ENCODE assay signal across 8 mouse cellular contexts in the genomic region with DNA sequence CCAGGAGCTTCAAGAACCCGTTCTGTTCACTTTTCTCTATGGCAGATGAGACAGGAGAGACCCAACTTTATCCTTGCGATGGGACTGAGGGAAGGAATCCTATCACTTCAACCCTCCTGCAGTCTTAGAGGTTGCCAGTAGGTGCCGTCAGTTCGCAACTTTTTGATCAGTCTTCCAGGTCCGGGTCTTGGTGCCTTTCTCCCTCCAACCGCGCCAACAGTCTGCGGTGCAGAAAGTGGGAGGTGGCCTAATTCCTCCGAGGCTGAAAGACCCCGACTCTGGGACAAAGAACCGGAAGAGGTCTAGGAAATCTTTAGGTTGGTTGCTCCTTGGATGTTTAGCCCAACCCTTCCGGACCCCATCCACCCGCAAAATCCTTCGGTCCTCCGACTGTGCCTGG. TPM values are rescaled to one million over a fixed set of nuclear protein-coding genes. Genes with fewer than 3 reads are reported as not detected.
DNase-seq lines count a peak whose midpoint lies in the region; ATAC-seq and TF ChIP-seq lines count a peak whose summit lies in the region.

No protein-coding gene starts in this region.

- ATAC-seq in cerebellum, adult (ENCODE audit: insufficient number of reproducible peaks, low FRiP score, low TSS enrichment): 0 out of 2 replicates have a peak, but pooled peaks have one; percentile 52
- peak; percentile 88 for ATAC-seq in forebrain, embryonic 16.5 days
- peak; percentile 73 for ATAC-seq in lung, embryonic 14.5 days (ENCODE audit: insufficient read depth)
- peak; percentile 63 for ATAC-seq in neutrophil, adult 5-6 weeks (ENCODE audit: extremely low read depth, insufficient number of reproducible peaks, low FRiP score, poor library complexity, severe bottlenecking)

- no peaks in the 10 kb centered on the region for H3K27me3 ChIP-seq in forebrain, embryonic 16.5 days (replicated peaks; ENCODE audit: control insufficient read depth, insufficient read depth, low read length)
- H3K27me3 ChIP-seq in lung, embryonic 14.5 days (ENCODE audit: insufficient read depth, low read length): no peaks in the 10 kb centered on the region

- DNase-seq in ES-E14 (ENCODE audit: low read depth, low spot score): peak; percentile 88
- peak; percentile 83 to 84 for DNase-seq in heart, postnatal 36 days
- DNase-seq in layer of hippocampus, adult 18-20 months (ENCODE audit: low spot score in 2 of 2): peak; percentile 55 to 80
- DNase-seq in lung, embryonic 14.5 days: peak; percentile 96
- DNase-seq in testis, postnatal 14 days (ENCODE audit: low spot score): peak; percentile 70

- no peak overlapping the region for H3K27ac ChIP-seq in ES-E14 (ENCODE audit: insufficient read depth, low read depth, low read length, poor library complexity, severe bottlenecking)
- H3K27ac ChIP-seq in forebrain, embryonic 16.5 days (ENCODE audit: low read length): peak overlapping the region; percentile 95
- peak overlapping the region; percentile 96 for H3K27ac ChIP-seq in lung, embryonic 14.5 days (ENCODE audit: low read depth)

- peak overlapping the region; percentile 99 for H3K4me2 ChIP-seq in forebrain, embryonic 16.5 days (ENCODE audit: low read length)
- H3K4me2 ChIP-seq in lung, embryonic 14.5 days: peak overlapping the region; percentile 85

- H3K9me3 ChIP-seq in ES-E14 (ENCODE audit: control insufficient read depth, insufficient read depth, low read depth, low read length): no peaks in the 10 kb centered on the region
- H3K9me3 ChIP-seq in forebrain, embryonic 16.5 days (ENCODE audit: control insufficient read depth, low read length): no peaks in the 10 kb centered on the region
- no peaks in the 10 kb centered on the region for H3K9me3 ChIP-seq in lung, embryonic 14.5 days (ENCODE audit: low read depth, low read length)

- H3K4me1 ChIP-seq in ES-E14 (ENCODE audit: control insufficient read depth in 2 of 2, insufficient read depth in 2 of 2, low read length in 2 of 2, poor library complexity in 1 of 2): 0 out of 4 replicates have a peak, but pooled peaks cover 0 to 4% of the 10 kb centered on the region in 2 experiments
- peaks cover 25% of the 10 kb centered on the region for H3K4me1 ChIP-seq in forebrain, embryonic 16.5 days (replicated peaks; ENCODE audit: control insufficient read depth, insufficient read depth, low read length)
- peaks cover 3% of the 10 kb centered on the region for H3K4me1 ChIP-seq in lung, embryonic 14.5 days (ENCODE audit: insufficient read depth)

- in situ Hi-C loops in ES-E14 (cut with MboI; ENCODE audit: low sequenced_read_pairs in 2 of 2, unreplicated experiment in 2 of 2): no loop called here

- H3K4me3 ChIP-seq in ES-E14 (ENCODE audit: insufficient read depth in 1 of 2, low read depth in 1 of 2, low read length in 2 of 2, poor library complexity in 1 of 2, severe bottlenecking in 1 of 2): peak overlapping the region; percentile 57
- peak overlapping the region; percentile 75 for H3K4me3 ChIP-seq in forebrain, embryonic 16.5 days (replicated peaks; ENCODE audit: low read length)
- H3K4me3 ChIP-seq in lung, embryonic 14.5 days (ENCODE audit: low read depth, low read length): peak overlapping the region; percentile 72

- peak; percentile 96 for TF ChIP-seq CTCF in lung, embryonic 14.5 days (IDR thresholded peaks at IDR 0.05; ENCODE audit: low read depth)

- intact Hi-C loops in heart, postnatal 36 days (cut with DNase I): loop anchor here (1.0 to 5.0 kb wide), 6 partner anchors 27 to 117 kb away; partner anchors contain the start of gene Gjd3

- WGBS in forebrain, embryonic 16.5 days: under 1% methylated on average over 15 of the region's 15 CpGs
- WGBS in lung, embryonic 14.5 days: under 1% methylated on average over 15 of the region's 15 CpGs

- no peak overlapping the region for H3K9ac ChIP-seq in ES-E14 (ENCODE audit: insufficient read depth, low read depth, low read length, poor library complexity, severe bottlenecking)
- peak overlapping the region; percentile 89 for H3K9ac ChIP-seq in forebrain, embryonic 16.5 days (replicated peaks; ENCODE audit: low read depth, low read length)
- peak overlapping the region; percentile 84 for H3K9ac ChIP-seq in lung, embryonic 14.5 days

- H3K36me3 ChIP-seq in ES-E14 (ENCODE audit: control insufficient read depth, insufficient read depth, low read length, poor library complexity, severe bottlenecking): no peaks in the 10 kb centered on the region
- no peaks in the 10 kb centered on the region for H3K36me3 ChIP-seq in forebrain, embryonic 16.5 days (ENCODE audit: control insufficient read depth, insufficient read depth)
- H3K36me3 ChIP-seq in lung, embryonic 14.5 days (ENCODE audit: insufficient read depth): 0 out of 2 replicates have a peak, but pooled peaks cover 4% of the 10 kb centered on the region

TF ChIP-seq in ES-E14, 5 proteins besides CTCF, POLR2A, EP300 and RAD21:
- TF ChIP-seq ZC3H11A (IDR thresholded peaks at IDR 0.05; ENCODE audit: borderline replicate concordance, low read depth, low read length) (peak; percentile 55; the same call in 1 of the 2 replicates), HCFC1 (IDR thresholded peaks at IDR 0.05; ENCODE audit: borderline replicate concordance, insufficient read depth, low read length) (no peak)

RNA-seq across cellular contexts. Expression of gene Igfbp4, which starts 1.3 kb away (rescaled TPM):
- 31.5 and 38.8 TPM in 2 replicates for total RNA-seq in ES-E14 (2012; rRNA removed)
- polyA plus RNA-seq in forebrain, embryonic 16.5 days (2015; fragmentation: Nextera tagmentation; extraction: Ambion mirVana): 147 and 167 TPM in 2 replicates
- 10 to 100 TPM; 80.6 to 93.5 TPM for total RNA-seq in heart, postnatal 36 days (2021)
- 10 to 100 TPM; 74.6 to 94.0 TPM for total RNA-seq in layer of hippocampus, adult 18-20 months (2021)
- polyA plus RNA-seq in lung, embryonic 14.5 days (2014; fragmentation: Nextera tagmentation; extraction: Ambion mirVana): 404 and 412 TPM in 2 replicates
- total RNA-seq in neutrophil, adult 5-6 weeks (2017): 11.4 and 18.8 TPM in 2 replicates

RNA-seq across cellular contexts. Expression of gene Top2a, which starts 15.8 kb away (rescaled TPM):
- 353 and 381 TPM in 2 replicates for total RNA-seq in ES-E14 (2012; rRNA removed)
- 97.6 and 121 TPM in 2 replicates for polyA plus RNA-seq in forebrain, embryonic 16.5 days (2015; fragmentation: Nextera tagmentation; extraction: Ambion mirVana)
- 1 to 10 TPM; 3.9 to 4.6 TPM for total RNA-seq in heart, postnatal 36 days (2021)
- total RNA-seq in layer of hippocampus, adult 18-20 months (2021): under 1 TPM; 0.52 to 0.96 TPM
- 349 and 364 TPM in 2 replicates for polyA plus RNA-seq in lung, embryonic 14.5 days (2014; fragmentation: Nextera tagmentation; extraction: Ambion mirVana)
- 2.9 and 5.2 TPM in 2 replicates for total RNA-seq in neutrophil, adult 5-6 weeks (2017)

RNA-seq across cellular contexts. Expression of gene Tns4, which starts 49.3 kb away (rescaled TPM):
- total RNA-seq in ES-E14 (2012; rRNA removed): 1.1 and 1.2 TPM in 2 replicates
- polyA plus RNA-seq in forebrain, embryonic 16.5 days (2015; fragmentation: Nextera tagmentation; extraction: Ambion mirVana): not detected in 2 replicates
- under 1 TPM; 0.27 to 0.36 TPM for total RNA-seq in heart, postnatal 36 days (2021)
- under 1 TPM; 0.08 to 0.32 TPM for total RNA-seq in layer of hippocampus, adult 18-20 months (2021)
- 0.39 and 0.47 TPM in 2 replicates for polyA plus RNA-seq in lung, embryonic 14.5 days (2014; fragmentation: Nextera tagmentation; extraction: Ambion mirVana)
- total RNA-seq in neutrophil, adult 5-6 weeks (2017): 0.12 and 0.35 TPM in 2 replicates

RNA-seq across cellular contexts. Expression of gene Gjd3, which starts 57.0 kb away (rescaled TPM):
- 0.27 and 1.7 TPM in 2 replicates for total RNA-seq in ES-E14 (2012; rRNA removed)
- 0.51 and 1.0 TPM in 2 replicates for polyA plus RNA-seq in forebrain, embryonic 16.5 days (2015; fragmentation: Nextera tagmentation; extraction: Ambion mirVana)
- total RNA-seq in heart, postnatal 36 days (2021): under 1 TPM; 0.33 to 0.36 TPM
- 1 to 10 TPM in 1 of 2 experiments, under 1 TPM in 1; 0.52 to 1.2 TPM for total RNA-seq in layer of hippocampus, adult 18-20 months (2021)
- 0.31 TPM in 1 of 2 replicates, not detected in the other for polyA plus RNA-seq in lung, embryonic 14.5 days (2014; fragmentation: Nextera tagmentation; extraction: Ambion mirVana)
- not detected in 2 replicates for total RNA-seq in neutrophil, adult 5-6 weeks (2017)

Comparison
In these comparisons a context has a peak if more than half of its experiments do, and no peak if none do; other contexts are left out.
1. RNA of gene Top2a, which starts 15.8 kb away (total RNA-seq): 353 to 381 TPM in ES-E14; 3.9 to 4.6 TPM in heart, postnatal 36 days, 2.9 to 5.2 TPM in neutrophil, adult 5-6 weeks and 0.52 to 0.96 TPM in layer of hippocampus, adult 18-20 months; every median in the first group is over 10 times any median in the second.
2. Peak in every context shown above with its lines, with median percentiles within 50 percentile points of each other: DNase-seq, H3K4me3 ChIP-seq and ATAC-seq.